ENCODE assay signal across 27 mouse cellular contexts in genomic region chr4:124323589-124323988, GRCm38 (mm10).
"Had no signal": no experiment of that assay in that cellular context is flagged by ENCODE, and none has a peak within 500 bp of the region (broad histone marks: within the 10 kb centered on the region; RNA-seq: fewer than 3 reads in every experiment).

No protein-coding gene starts in this region.

- H3K36me3 ChIP-seq: embryonic facial prominence, embryonic 10.5 days; embryonic facial prominence, embryonic 12.5 days; embryonic facial prominence, embryonic 13.5 days; embryonic facial prominence, embryonic 15.5 days; forebrain, embryonic 10.5 days; forebrain, embryonic 12.5 days; forebrain, embryonic 15.5 days had no signal

- H3K4me1 ChIP-seq: embryonic facial prominence, embryonic 10.5 days; embryonic facial prominence, embryonic 12.5 days; embryonic facial prominence, embryonic 13.5 days; embryonic facial prominence, embryonic 15.5 days; forebrain, embryonic 12.5 days had no signal

- H3K9me3 ChIP-seq: embryonic facial prominence, embryonic 10.5 days; embryonic facial prominence, embryonic 12.5 days; embryonic facial prominence, embryonic 13.5 days; embryonic facial prominence, embryonic 15.5 days; forebrain, embryonic 15.5 days had no signal

- DNase-seq: cerebellum, adult 2 months; cerebellum, adult 8-10 months; cerebellum, adult 9-10 months; cerebellum, adult 9-11 months; cerebellum, postnatal 10 days; cerebellum, postnatal 14 days; cerebellum, postnatal 25 days; cerebellum, postnatal 36 days; embryo, embryonic 11 days; forebrain, postnatal 0 days; gastrocnemius, adult 2 months; gastrocnemius, postnatal 10 days; gastrocnemius, postnatal 14 days; gastrocnemius, postnatal 25 days; gastrocnemius, postnatal 36 days; heart, adult 2 months had no signal

- ATAC-seq: forebrain, embryonic 14.5 days; forebrain, embryonic 15.5 days; forebrain, embryonic 16.5 days; forebrain, postnatal 0 days had no signal

- H3K27me3 ChIP-seq: embryonic facial prominence, embryonic 13.5 days; embryonic facial prominence, embryonic 15.5 days; forebrain, embryonic 15.5 days had no signal

- H3K27ac ChIP-seq: embryonic facial prominence, embryonic 10.5 days; embryonic facial prominence, embryonic 12.5 days; embryonic facial prominence, embryonic 13.5 days; embryonic facial prominence, embryonic 15.5 days; forebrain, embryonic 10.5 days; forebrain, embryonic 12.5 days; forebrain, embryonic 15.5 days; gastrocnemius, adult 2 months; heart, adult 2 months had no signal

- H3K4me2 ChIP-seq: embryonic facial prominence, embryonic 12.5 days; embryonic facial prominence, embryonic 13.5 days; embryonic facial prominence, embryonic 15.5 days; forebrain, embryonic 12.5 days; forebrain, embryonic 15.5 days; heart, embryonic 11.5 days had no signal

- H3K9ac ChIP-seq: embryonic facial prominence, embryonic 12.5 days; embryonic facial prominence, embryonic 13.5 days; embryonic facial prominence, embryonic 15.5 days; forebrain, embryonic 12.5 days; forebrain, embryonic 15.5 days; forebrain, postnatal 0 days had no signal

- H3K4me3 ChIP-seq: embryonic facial prominence, embryonic 10.5 days; embryonic facial prominence, embryonic 12.5 days; embryonic facial prominence, embryonic 13.5 days; embryonic facial prominence, embryonic 15.5 days; erythroblast, embryonic 14.5 days; forebrain, embryonic 10.5 days; forebrain, embryonic 12.5 days; forebrain, embryonic 15.5 days; gastrocnemius, adult 2 months; heart, adult 2 months had no signal
